Mouse (Mus musculus): ENCODE data around the gene St6galnac4.

St6galnac4 gene

GRCm38 (mm10) chr2:32646379-32647056 is 59.6 kb downstream of the St6galnac4 start, which contains the start of gene Eng:
Gene Eng (plus strand): TSS chr2:32646595.
- in situ Hi-C loops (cut with MboI, MseI) = no loop called here

- in situ Hi-C loops (cut with MboI, MseI) = no loop called here
Measured at GRCm38 (mm10) chr2:32647366-32647765, 60.5 kb downstream of the St6galnac4 start.
